ENCODE assay signal across 19 mouse cellular contexts in genomic region chr13:80408928-80409327, GRCm38 (mm10).
A peak's percentile ranks its signal among the peaks of the same experiment; 100 is the strongest.
DNase-seq lines count a peak whose midpoint lies in the region; TF ChIP-seq lines count a peak whose summit lies in the region.
"Had no signal": no experiment of that assay in that cellular context is flagged by ENCODE, and none has a peak within 500 bp of the region (broad histone marks: within the 10 kb centered on the region; RNA-seq: fewer than 3 reads in every experiment).

No protein-coding gene starts in this region.

- H3K27ac ChIP-seq in layer of hippocampus, adult 2 months, result no peak overlapping the region
- H3K27ac ChIP-seq: embryonic facial prominence, embryonic 10.5 days; embryonic facial prominence, embryonic 12.5 days; forebrain, embryonic 13.5 days; forebrain, embryonic 15.5 days had no signal

- DNase-seq in adrenal gland, adult 2 months, result peak; percentile 67
- no peak for DNase-seq in adrenal gland, postnatal 4 days (ENCODE audit: low spot score in 2 of 2)
- peak; percentile 18 for DNase-seq in adrenal gland, postnatal 10 days
- DNase-seq in adrenal gland, postnatal 25 days, result no peak
- peak; percentile 60 for DNase-seq in Muller cell, postnatal 12 days (ENCODE audit: inconsistent ontology term)
- peak; percentile 5 to 11 for DNase-seq in adrenal gland, postnatal 36 days
- no peak for DNase-seq in layer of hippocampus, adult 2 months (ENCODE audit: low spot score in 2 of 2)
- DNase-seq in left cerebral cortex, adult 8-10 months (ENCODE audit: low spot score in 2 of 2), result no peak
- DNase-seq: B cell, adult 2 months; cerebellum, adult 11-12 months; cerebellum, adult 2 months; cerebellum, adult 9-10 months; cerebellum, postnatal 10 days; cerebellum, postnatal 25 days; forebrain, postnatal 0 days had no signal

- TF ChIP-seq CTCF in layer of hippocampus, adult 2 months (conservative IDR thresholded peaks at IDR 0.05), result no peak

- H3K4me3 ChIP-seq in layer of hippocampus, adult 2 months, result no peak overlapping the region
- H3K4me3 ChIP-seq: embryonic facial prominence, embryonic 10.5 days; embryonic facial prominence, embryonic 12.5 days; forebrain, embryonic 13.5 days; forebrain, embryonic 15.5 days had no signal

Comparison
In these comparisons a context has a peak if more than half of its experiments do, and no peak if none do; other contexts are left out.
1. DNase-seq: peak in adrenal gland, adult 2 months (single experiment), adrenal gland, postnatal 10 days (single experiment), Muller cell, postnatal 12 days (single experiment) and adrenal gland, postnatal 36 days (2 of 2); none in adrenal gland, postnatal 4 days (0 of 2), adrenal gland, postnatal 25 days (single experiment), layer of hippocampus, adult 2 months (0 of 2) and left cerebral cortex, adult 8-10 months (0 of 2).